Comparison of ENCODE assay signal across 12 mouse cellular contexts in genomic region chr15:32329670-32330330, GRCm38 (mm10).
DNase-seq lines count a peak whose midpoint lies in the region; ATAC-seq and TF ChIP-seq lines count a peak whose summit lies in the region.
"Had no signal": no experiment of that assay in that cellular context is flagged by ENCODE, and none has a peak within 500 bp of the region (broad histone marks: within the 10 kb centered on the region; RNA-seq: fewer than 3 reads in every experiment).

No protein-coding gene starts in this region.

- no peak overlapping the region for H3K4me3 ChIP-seq in ES-Bruce4 (ENCODE audit: low read depth, low read length)
- no peak overlapping the region for H3K4me3 ChIP-seq in embryonic facial prominence, embryonic 13.5 days
- no peak overlapping the region for H3K4me3 ChIP-seq in limb, embryonic 14.5 days (replicated peaks; ENCODE audit: low read length)

- no peak for TF ChIP-seq POLR2A in ES-Bruce4 (IDR thresholded peaks at IDR 0.05; ENCODE audit: insufficient read depth, low read length)
- TF ChIP-seq POLR2A in limb, embryonic 14.5 days (IDR thresholded peaks at IDR 0.05; ENCODE audit: borderline replicate concordance, extremely low read depth, insufficient read depth, insufficient read length) = no peak

- peak overlapping the region; percentile 24; the same call in 1 of the 2 replicates for H3K4me2 ChIP-seq in embryonic facial prominence, embryonic 13.5 days
- H3K4me2 ChIP-seq in limb, embryonic 14.5 days (replicated peaks; ENCODE audit: low read depth, low read length, severe bottlenecking) = no peak overlapping the region

- H3K4me1 ChIP-seq in ES-Bruce4 (ENCODE audit: control insufficient read depth, insufficient read depth, low read length) = peaks cover 1% of the 10 kb centered on the region
- peaks cover 43% of the 10 kb centered on the region for H3K4me1 ChIP-seq in embryonic facial prominence, embryonic 13.5 days
- peaks cover 22% of the 10 kb centered on the region for H3K4me1 ChIP-seq in limb, embryonic 14.5 days (ENCODE audit: control insufficient read depth, insufficient read depth, low read length)

- TF ChIP-seq EP300 in ES-Bruce4 (IDR thresholded peaks at IDR 0.05; ENCODE audit: insufficient read depth, low read depth, low read length) = no peak

- peak; percentile 86 for DNase-seq in heart, adult 11 months
- no peak for DNase-seq in heart, postnatal 4 days
- no peak for DNase-seq in limb, embryonic 14.5 days (ENCODE audit: low spot score)
- DNase-seq in spleen, postnatal 4 days (ENCODE audit: low spot score in 2 of 2) = no peak
- DNase-seq: adrenal gland, adult 2 months; lung, postnatal 36 days; thymus, postnatal 25 days had no signal

- no peak for ATAC-seq in embryonic facial prominence, embryonic 13.5 days (ENCODE audit: insufficient number of reproducible peaks, insufficient read depth, low FRiP score, low TSS enrichment, low read depth)
- no peak for ATAC-seq in limb, embryonic 14.5 days (ENCODE audit: low FRiP score, low read depth)
- no peak for ATAC-seq in inflammation-experienced regulatory T-cells, adult 6 months
- ATAC-seq: hindbrain, embryonic 16.5 days had no signal

- 34% methylated on average over 10 of the region's 10 CpGs for WGBS in embryonic facial prominence, embryonic 13.5 days
- WGBS in limb, embryonic 14.5 days = 52% methylated on average over 10 of the region's 10 CpGs

- 0 out of 2 replicates have a peak overlapping the region, but pooled peaks have one; percentile 36 for H3K27ac ChIP-seq in ES-Bruce4 (ENCODE audit: insufficient read depth, low read length)
- peak overlapping the region; percentile 64 for H3K27ac ChIP-seq in embryonic facial prominence, embryonic 13.5 days
- H3K27ac ChIP-seq in limb, embryonic 14.5 days (replicated peaks; ENCODE audit: low read depth, low read length) = 0 out of 2 replicates have a peak overlapping the region, but pooled peaks have one; percentile 2
- H3K27ac ChIP-seq: kidney, postnatal 0 days had no signal

- H3K9ac ChIP-seq in ES-Bruce4 (ENCODE audit: low read depth, poor library complexity, severe bottlenecking) = no peak overlapping the region
- H3K9ac ChIP-seq in embryonic facial prominence, embryonic 13.5 days = no peak overlapping the region
- no peak overlapping the region for H3K9ac ChIP-seq in limb, embryonic 14.5 days (ENCODE audit: low read depth, low read length, severe bottlenecking)

- no peak for TF ChIP-seq CTCF in ES-Bruce4 (IDR thresholded peaks at IDR 0.05; ENCODE audit: low read depth, low read length)

- H3K36me3 ChIP-seq in ES-Bruce4 (ENCODE audit: control insufficient read depth, insufficient read depth, low read length, poor library complexity, severe bottlenecking) = no peaks in the 10 kb centered on the region
- no peaks in the 10 kb centered on the region for H3K36me3 ChIP-seq in embryonic facial prominence, embryonic 13.5 days
- no peaks in the 10 kb centered on the region for H3K36me3 ChIP-seq in limb, embryonic 14.5 days (ENCODE audit: control insufficient read depth, insufficient read depth, low read length)

- H3K27me3 ChIP-seq in ES-Bruce4 (ENCODE audit: control insufficient read depth, insufficient read depth, low read length, poor library complexity, severe bottlenecking) = no peaks in the 10 kb centered on the region
- no peaks in the 10 kb centered on the region for H3K27me3 ChIP-seq in embryonic facial prominence, embryonic 13.5 days
- H3K27me3 ChIP-seq in limb, embryonic 14.5 days (ENCODE audit: control insufficient read depth, insufficient read depth, low read length) = no peaks in the 10 kb centered on the region

- H3K9me3 ChIP-seq in ES-Bruce4 (replicated peaks; ENCODE audit: control insufficient read depth, insufficient read depth, low read length, poor library complexity, severe bottlenecking) = no peaks in the 10 kb centered on the region
- no peaks in the 10 kb centered on the region for H3K9me3 ChIP-seq in embryonic facial prominence, embryonic 13.5 days
- H3K9me3 ChIP-seq in limb, embryonic 14.5 days (ENCODE audit: control insufficient read depth, low read length) = no peaks in the 10 kb centered on the region

Comparison
In these comparisons a context has a peak if more than half of its experiments do, and no peak if none do; other contexts are left out.
1. H3K27ac ChIP-seq: peak in every context shown above with its lines; median percentile 64 in embryonic facial prominence, embryonic 13.5 days; 36 in ES-Bruce4; 2 in limb, embryonic 14.5 days.